9 mouse cellular contexts compared by ENCODE assay signal in genomic region chr17:31814848-31815247, GRCm38 (mm10). TPM values are rescaled to one million over a fixed set of nuclear protein-coding genes. Genes with fewer than 3 reads are reported as not detected.
A peak's percentile ranks its signal among the peaks of the same experiment; 100 is the strongest.
DNase-seq lines count a peak whose midpoint lies in the region; ATAC-seq lines count a peak whose summit lies in the region.
"Had no signal": no experiment of that assay in that cellular context is flagged by ENCODE, and none has a peak within 500 bp of the region (broad histone marks: within the 10 kb centered on the region; RNA-seq: fewer than 3 reads in every experiment).

No protein-coding gene starts in this region.

- no peak overlapping the region for H3K9ac ChIP-seq in midbrain, embryonic 14.5 days (replicated peaks; ENCODE audit: low read length)
- H3K9ac ChIP-seq in midbrain, embryonic 15.5 days, result no peak overlapping the region
- H3K9ac ChIP-seq in intestine, embryonic 15.5 days, result no peak overlapping the region
- H3K9ac ChIP-seq in stomach, embryonic 15.5 days, result no peak overlapping the region

- peaks cover 19% of the 10 kb centered on the region for H3K27me3 ChIP-seq in heart, embryonic 10.5 days (ENCODE audit: insufficient read depth, poor library complexity, severe bottlenecking)
- H3K27me3 ChIP-seq in midbrain, embryonic 14.5 days (ENCODE audit: control insufficient read depth, insufficient read depth, low read length), result no peaks in the 10 kb centered on the region
- no peaks in the 10 kb centered on the region for H3K27me3 ChIP-seq in midbrain, embryonic 15.5 days (replicated peaks)
- no peaks in the 10 kb centered on the region for H3K27me3 ChIP-seq in intestine, embryonic 15.5 days (replicated peaks)
- H3K27me3 ChIP-seq in stomach, embryonic 15.5 days (replicated peaks), result no peaks in the 10 kb centered on the region

- H3K4me1 ChIP-seq in heart, embryonic 10.5 days, result peaks cover 26% of the 10 kb centered on the region
- H3K4me1 ChIP-seq in midbrain, embryonic 14.5 days (ENCODE audit: control insufficient read depth, insufficient read depth, low read length), result peaks cover 25% of the 10 kb centered on the region
- peaks cover 25% of the 10 kb centered on the region for H3K4me1 ChIP-seq in midbrain, embryonic 15.5 days
- H3K4me1 ChIP-seq in intestine, embryonic 15.5 days (replicated peaks), result 0 out of 2 replicates have a peak, but pooled peaks cover under 1% of the 10 kb centered on the region
- peaks cover 8% of the 10 kb centered on the region; the same call in 1 of the 2 replicates for H3K4me1 ChIP-seq in stomach, embryonic 15.5 days

- no peaks in the 10 kb centered on the region for H3K9me3 ChIP-seq in heart, embryonic 10.5 days
- H3K9me3 ChIP-seq in midbrain, embryonic 14.5 days (ENCODE audit: control insufficient read depth, low read length), result no peaks in the 10 kb centered on the region
- no peaks in the 10 kb centered on the region for H3K9me3 ChIP-seq in midbrain, embryonic 15.5 days
- no peaks in the 10 kb centered on the region for H3K9me3 ChIP-seq in intestine, embryonic 15.5 days
- H3K9me3 ChIP-seq in stomach, embryonic 15.5 days, result no peaks in the 10 kb centered on the region

- 68% methylated on average over 1 of the region's 1 CpGs for WGBS in heart, embryonic 10.5 days
- 79% methylated on average over 1 of the region's 1 CpGs for WGBS in midbrain, embryonic 14.5 days
- WGBS in midbrain, embryonic 15.5 days, result 76% methylated on average over 1 of the region's 1 CpGs
- WGBS in intestine, embryonic 15.5 days, result 81% methylated on average over 1 of the region's 1 CpGs
- WGBS in stomach, embryonic 15.5 days, result 77% methylated on average over 1 of the region's 1 CpGs

- peak; percentile 94 for DNase-seq in heart, adult 11 months
- DNase-seq in heart, embryonic 10.5 days (ENCODE audit: low spot score), result no peak
- DNase-seq in midbrain, embryonic 14.5 days, result no peak
- DNase-seq in thymus, postnatal 10 days (ENCODE audit: low spot score in 2 of 2), result no peak
- DNase-seq in kidney, postnatal 4 days, result no peak
- DNase-seq: kidney, postnatal 25 days had no signal

- no peak for ATAC-seq in midbrain, embryonic 14.5 days (ENCODE audit: low FRiP score, low TSS enrichment)
- ATAC-seq in midbrain, embryonic 15.5 days (replicated peaks), result no peak
- ATAC-seq in intestine, embryonic 15.5 days, result peak; percentile 54; the same call in 1 of the 2 replicates
- 0 out of 2 replicates have a peak, but pooled peaks have one; percentile 28 for ATAC-seq in stomach, embryonic 15.5 days (ENCODE audit: insufficient read depth, low FRiP score, low read depth)

- H3K36me3 ChIP-seq in heart, embryonic 10.5 days, result no peaks in the 10 kb centered on the region
- H3K36me3 ChIP-seq in midbrain, embryonic 14.5 days (ENCODE audit: control insufficient read depth, insufficient read depth, low read length), result no peaks in the 10 kb centered on the region
- H3K36me3 ChIP-seq in midbrain, embryonic 15.5 days (replicated peaks), result no peaks in the 10 kb centered on the region
- no peaks in the 10 kb centered on the region for H3K36me3 ChIP-seq in intestine, embryonic 15.5 days
- H3K36me3 ChIP-seq in stomach, embryonic 15.5 days, result no peaks in the 10 kb centered on the region

- no peak overlapping the region for H3K27ac ChIP-seq in heart, embryonic 10.5 days
- H3K27ac ChIP-seq in midbrain, embryonic 14.5 days (replicated peaks; ENCODE audit: low read depth, low read length), result 0 out of 2 replicates have a peak overlapping the region, but pooled peaks have one; percentile 32
- H3K27ac ChIP-seq in midbrain, embryonic 15.5 days, result no peak overlapping the region
- H3K27ac ChIP-seq in intestine, embryonic 15.5 days, result no peak overlapping the region
- H3K27ac ChIP-seq in stomach, embryonic 15.5 days, result peak overlapping the region; percentile 11; the same call in 1 of the 2 replicates

- no peak overlapping the region for H3K4me3 ChIP-seq in heart, embryonic 10.5 days
- no peak overlapping the region for H3K4me3 ChIP-seq in midbrain, embryonic 14.5 days (replicated peaks; ENCODE audit: low read depth, low read length)
- no peak overlapping the region for H3K4me3 ChIP-seq in midbrain, embryonic 15.5 days
- H3K4me3 ChIP-seq in intestine, embryonic 15.5 days (replicated peaks), result no peak overlapping the region
- H3K4me3 ChIP-seq in stomach, embryonic 15.5 days (replicated peaks), result no peak overlapping the region

- H3K4me2 ChIP-seq in midbrain, embryonic 14.5 days (ENCODE audit: low read length), result no peak overlapping the region
- no peak overlapping the region for H3K4me2 ChIP-seq in midbrain, embryonic 15.5 days
- no peak overlapping the region for H3K4me2 ChIP-seq in intestine, embryonic 15.5 days (replicated peaks)
- no peak overlapping the region for H3K4me2 ChIP-seq in stomach, embryonic 15.5 days

RNA-seq across cellular contexts. Expression of gene Sik1, which starts 40.8 kb away (rescaled TPM):
- polyA plus RNA-seq in heart, embryonic 10.5 days (2016; fragmentation: Nextera tagmentation; extraction: Ambion mirVana), result 20.9 and 22.0 TPM in 2 replicates
- 15.3 and 19.3 TPM in 2 replicates for polyA plus RNA-seq in midbrain, embryonic 14.5 days (2014; fragmentation: Nextera tagmentation; extraction: Ambion mirVana)
- 22.9 and 25.5 TPM in 2 replicates for polyA plus RNA-seq in midbrain, embryonic 15.5 days (2015; fragmentation: Nextera tagmentation; extraction: Ambion mirVana)
- polyA plus RNA-seq in intestine, embryonic 15.5 days (2015; fragmentation: Nextera tagmentation; extraction: Ambion mirVana), result 8.8 and 9.2 TPM in 2 replicates
- polyA plus RNA-seq in stomach, embryonic 15.5 days (2015; fragmentation: Nextera tagmentation; extraction: Ambion mirVana), result 19.6 and 21.8 TPM in 2 replicates

Comparison
In these comparisons a context has a peak if more than half of its experiments do, and no peak if none do; other contexts are left out.
1. H3K27ac ChIP-seq: peak in midbrain, embryonic 14.5 days (single experiment) and stomach, embryonic 15.5 days (single experiment); none in heart, embryonic 10.5 days (single experiment), midbrain, embryonic 15.5 days (single experiment) and intestine, embryonic 15.5 days (single experiment).
2. ATAC-seq: peak in intestine, embryonic 15.5 days (single experiment) and stomach, embryonic 15.5 days (single experiment); none in midbrain, embryonic 14.5 days (single experiment) and midbrain, embryonic 15.5 days (single experiment).